24 mouse cellular contexts compared by ENCODE assay signal in the genomic region with DNA sequence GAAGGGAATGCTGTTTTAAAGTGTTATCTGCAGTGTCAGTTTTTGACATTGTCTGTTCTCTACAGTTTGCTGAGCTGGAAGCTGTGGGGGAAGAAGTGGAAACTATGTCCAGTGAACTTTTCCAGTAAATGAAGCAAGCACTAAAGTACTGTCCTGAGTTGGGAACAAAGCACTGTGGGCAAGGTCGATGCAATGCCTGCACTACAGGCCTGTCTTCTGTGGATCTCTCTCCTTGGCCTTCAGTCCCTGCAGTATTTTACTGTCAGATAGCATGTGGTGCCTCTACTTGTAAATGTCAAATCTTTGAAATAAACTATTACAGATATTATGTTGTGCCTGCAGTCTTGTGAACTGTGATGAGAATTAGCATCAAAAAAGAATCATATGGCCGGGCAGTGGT. TPM values are rescaled to one million over a fixed set of nuclear protein-coding genes. Genes with fewer than 3 reads are reported as not detected.
"Had no signal": no experiment of that assay in that cellular context is flagged by ENCODE, and none has a peak within 500 bp of the region (broad histone marks: within the 10 kb centered on the region; RNA-seq: fewer than 3 reads in every experiment).

No protein-coding gene starts in this region.

- H3K9me3 ChIP-seq: lung, embryonic 15.5 days; midbrain, embryonic 13.5 days; neural tube, embryonic 13.5 days; stomach, embryonic 15.5 days had no signal

- H3K27ac ChIP-seq: layer of hippocampus, adult 2 months; left cerebral cortex, adult 2 months; lung, embryonic 15.5 days; midbrain, embryonic 13.5 days; neural tube, embryonic 13.5 days; stomach, embryonic 15.5 days had no signal

- H3K27me3 ChIP-seq: lung, embryonic 15.5 days; midbrain, embryonic 13.5 days; neural tube, embryonic 13.5 days; stomach, embryonic 15.5 days had no signal

- H3K4me3 ChIP-seq: layer of hippocampus, adult 2 months; left cerebral cortex, adult 2 months; lung, embryonic 15.5 days; midbrain, embryonic 13.5 days; myocyte; neural tube, embryonic 13.5 days; stomach, embryonic 15.5 days had no signal

- H3K4me1 ChIP-seq: neural tube, embryonic 13.5 days; stomach, embryonic 15.5 days had no signal

- ATAC-seq: midbrain, embryonic 13.5 days; midbrain, embryonic 16.5 days had no signal

- DNase-seq: kidney, adult 18-20 months; kidney, adult 9 months; kidney, postnatal 25 days; layer of hippocampus, adult 9-11 months; layer of hippocampus, postnatal 36 days; lung, adult 18-20 months; lung, postnatal 10 days; lung, postnatal 36 days; retina, postnatal 1 day; right cerebral cortex, postnatal 25 days; spleen, adult 18-20 months; thymus, postnatal 25 days had no signal

- H3K9ac ChIP-seq: liver, embryonic 14.5 days; lung, embryonic 15.5 days; midbrain, embryonic 13.5 days; neural tube, embryonic 13.5 days; stomach, embryonic 15.5 days had no signal

- H3K4me2 ChIP-seq: lung, embryonic 15.5 days; midbrain, embryonic 13.5 days; neural tube, embryonic 13.5 days; stomach, embryonic 15.5 days had no signal

RNA-seq across cellular contexts. Expression of gene Gucy2g, which starts 55.3 kb away (rescaled TPM):
- total RNA-seq: monocyte, adult 5-6 weeks; neutrophil, adult 5-6 weeks had no signal
- polyA plus RNA-seq: limb, embryonic 11.5 days; neural tube, embryonic 13.5 days had no signal
